In the genomic region with DNA sequence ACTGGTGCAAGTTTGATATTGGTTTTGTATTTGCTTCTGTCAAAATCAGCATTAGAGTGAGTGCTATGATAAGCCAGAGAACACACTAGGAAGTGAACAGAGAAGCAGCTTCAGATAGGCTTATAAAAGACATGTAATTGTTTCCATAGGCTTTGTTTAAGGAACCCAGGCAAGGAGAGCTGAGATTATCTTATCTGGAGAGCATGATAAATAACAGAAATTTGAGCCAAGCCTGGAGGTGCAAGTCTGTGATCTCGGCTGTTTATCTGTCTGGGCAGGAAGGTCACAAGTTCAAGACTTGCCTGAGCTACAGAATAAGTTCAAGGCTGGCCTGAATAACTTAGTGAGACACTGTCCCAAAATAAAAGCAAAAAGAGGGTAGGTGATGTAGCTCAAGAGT, we compare ENCODE assay signal across 22 mouse cellular contexts. TPM values are rescaled to one million over a fixed set of nuclear protein-coding genes. Genes with fewer than 3 reads are reported as not detected.
"Had no signal": no experiment of that assay in that cellular context is flagged by ENCODE, and none has a peak within 500 bp of the region (broad histone marks: within the 10 kb centered on the region; RNA-seq: fewer than 3 reads in every experiment).

No protein-coding gene starts in this region.

- H3K9me3 ChIP-seq: liver, embryonic 15.5 days; lung, embryonic 15.5 days; midbrain, embryonic 13.5 days; midbrain, embryonic 15.5 days; neural tube, embryonic 12.5 days had no signal

- ATAC-seq: liver, postnatal 0 days; lung, postnatal 0 days; midbrain, embryonic 13.5 days; midbrain, embryonic 15.5 days had no signal

- H3K36me3 ChIP-seq: liver, embryonic 15.5 days; lung, embryonic 15.5 days; midbrain, embryonic 13.5 days; midbrain, embryonic 15.5 days; neural tube, embryonic 12.5 days had no signal

- DNase-seq: liver, postnatal 0 days; lung, adult 2 months; lung, postnatal 14 days; lung, postnatal 36 days; right cerebral cortex, postnatal 14 days; right cerebral cortex, postnatal 4 days; spleen, adult 18-20 months; thymus, adult 18-20 months; thymus, postnatal 14 days; thymus, postnatal 36 days had no signal

- H3K4me1 ChIP-seq: liver, embryonic 15.5 days; midbrain, embryonic 15.5 days had no signal

- H3K4me2 ChIP-seq: liver, embryonic 15.5 days; lung, embryonic 15.5 days; midbrain, embryonic 11.5 days; midbrain, embryonic 13.5 days; midbrain, embryonic 15.5 days; neural tube, embryonic 12.5 days had no signal

- H3K9ac ChIP-seq: liver, embryonic 15.5 days; liver, postnatal 0 days; lung, embryonic 15.5 days; midbrain, embryonic 13.5 days; midbrain, embryonic 15.5 days; neural tube, embryonic 12.5 days had no signal

- H3K27ac ChIP-seq: liver, embryonic 15.5 days; lung, embryonic 15.5 days; macrophage; midbrain, embryonic 13.5 days; midbrain, embryonic 15.5 days; neural tube, embryonic 12.5 days had no signal

- H3K4me3 ChIP-seq: liver, embryonic 15.5 days; lung, embryonic 15.5 days; midbrain, embryonic 13.5 days; midbrain, embryonic 15.5 days; neural tube, embryonic 12.5 days had no signal

- H3K27me3 ChIP-seq: liver, embryonic 15.5 days; lung, embryonic 15.5 days; midbrain, embryonic 13.5 days; midbrain, embryonic 15.5 days; neural tube, embryonic 12.5 days had no signal

RNA-seq across cellular contexts. Expression of gene Tbx15, which starts 31.8 kb away (rescaled TPM):
- total RNA-seq: megakaryocyte, adult 5-6 weeks; monocyte, adult 5-6 weeks; neutrophil, adult 5-6 weeks had no signal
- polyA plus RNA-seq: macrophage; small intestine, adult 2 months had no signal
